Mouse (Mus musculus): ENCODE results near the gene Omg.

- TF ChIP-seq CTCF (IDR thresholded peaks at IDR 0.05) (no peak), POLR2A (IDR thresholded peaks at IDR 0.05; ENCODE audit: insufficient read depth, low read depth, low read length) (no peak), EP300 (IDR thresholded peaks at IDR 0.05; ENCODE audit: insufficient read depth, low read depth, low read length) (no peak)
Measured at GRCm38 (mm10) chr11:79503845-79504244, at the start of gene Omg.
